Mouse (Mus musculus) C2C12 (cell line): ENCODE measurements around the gene Mok.

ENCODE experiments used
- CTCF ChIP-seq: IDR thresholded peaks from one replicate; pipeline ENCODE4 v1.5.1; 2011; ENCODE audit not compliant: control insufficient read depth, insufficient read depth, insufficient read length
- MAX ChIP-seq: IDR thresholded peaks from one replicate; pipeline ENCODE4 v1.6.1; 2011; ENCODE audit warnings: mild to moderate bottlenecking, control low read depth

DNA sequence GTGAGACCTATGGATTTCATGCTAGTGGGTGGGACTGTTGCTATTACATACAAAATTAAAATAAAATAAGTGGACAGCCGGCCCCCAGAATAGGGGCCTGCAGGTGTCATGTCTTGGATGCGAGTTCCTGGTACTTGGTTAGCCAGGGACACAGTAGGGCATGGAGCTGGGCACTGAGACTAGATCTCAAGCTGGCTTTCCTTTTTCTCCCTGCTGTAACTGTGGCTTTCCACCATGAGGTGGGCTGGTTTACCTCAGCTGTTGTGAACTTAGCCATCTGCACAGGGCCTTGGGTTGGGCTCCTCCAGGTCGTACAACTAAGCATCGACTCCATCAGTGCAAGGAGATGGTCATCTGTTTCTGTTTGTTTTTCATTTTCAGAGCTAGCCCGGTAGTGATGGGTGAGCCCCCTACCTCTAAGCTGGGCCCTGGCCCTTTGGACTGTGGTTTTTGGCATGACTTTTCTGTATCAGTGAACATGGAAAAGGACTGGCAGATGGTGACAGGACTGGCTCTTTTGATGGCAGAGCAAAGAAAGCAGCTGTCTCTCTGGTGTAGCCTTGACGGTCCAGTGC lies 5.5 kb upstream of the Mok start:
- no peak for TF ChIP-seq CTCF
- no peak for TF ChIP-seq MAX
